Mouse (Mus musculus) right cerebral cortex, postnatal 25 days (tissue): ENCODE measurements around the gene Gm19426.

Experiments used
- DNase-seq: peaks from one replicate; pipeline ENCODE4 v3.0.0; 2022

Gm19426 gene

GRCm38 (mm10) chr2:84743561-84743960, at the start of gene Gm19426:
Gene Gm19426, minus strand, starts transcription at chr2:84743655.
- peak; percentile 66 for DNase-seq

- no peak for DNase-seq
Observed at GRCm38 (mm10) chr2:84793154-84793553, 49.7 kb upstream of the Gm19426 start.

GRCm38 (mm10) chr2:84792516-84792915, 49.1 kb upstream of the Gm19426 start:
- no peak for DNase-seq

- no peak for DNase-seq
Observed at GRCm38 (mm10) chr2:84790418-84790817, 47.0 kb upstream of the Gm19426 start.

GRCm38 (mm10) chr2:84788316-84788715, 44.9 kb upstream of the Gm19426 start:
- no peak for DNase-seq

- no peak for DNase-seq
Observed at GRCm38 (mm10) chr2:84783840-84784566, 40.5 kb upstream of the Gm19426 start.

- no peak for DNase-seq
Observed at GRCm38 (mm10) chr2:84783315-84783714, 39.9 kb upstream of the Gm19426 start.

GRCm38 (mm10) chr2:84779210-84779609, 35.8 kb upstream of the Gm19426 start:
- DNase-seq: no peak

GRCm38 (mm10) chr2:84777706-84778105, 34.3 kb upstream of the Gm19426 start:
- DNase-seq: no peak

GRCm38 (mm10) chr2:84775665-84776064, 32.2 kb upstream of the Gm19426 start:
- DNase-seq: no peak

- no peak for DNase-seq
Observed at GRCm38 (mm10) chr2:84775241-84775640, 31.8 kb upstream of the Gm19426 start, which contains the start of gene Serping1. Gene Serping1, minus strand, starts transcription at chr2:84775444.

- no peak for DNase-seq
Observed at GRCm38 (mm10) chr2:84774751-84775150, 31.3 kb upstream of the Gm19426 start.

GRCm38 (mm10) chr2:84773195-84773594, 29.7 kb upstream of the Gm19426 start:
- no peak for DNase-seq

- no peak for DNase-seq
Observed at GRCm38 (mm10) chr2:84772454-84772853, 29.0 kb upstream of the Gm19426 start.

- no peak for DNase-seq
Observed at GRCm38 (mm10) chr2:84770501-84770900, 27.0 kb upstream of the Gm19426 start.

- DNase-seq: no peak
Observed at GRCm38 (mm10) chr2:84762818-84763217, 19.4 kb upstream of the Gm19426 start.

GRCm38 (mm10) chr2:84762295-84762694, 18.8 kb upstream of the Gm19426 start:
- no peak for DNase-seq

- no peak for DNase-seq
Observed at GRCm38 (mm10) chr2:84761840-84762239, 18.4 kb upstream of the Gm19426 start.

GRCm38 (mm10) chr2:84761309-84761708, 17.9 kb upstream of the Gm19426 start:
- no peak for DNase-seq

GRCm38 (mm10) chr2:84760777-84761176, 17.3 kb upstream of the Gm19426 start:
- no peak for DNase-seq

- no peak for DNase-seq
Observed at GRCm38 (mm10) chr2:84758542-84759127, 15.2 kb upstream of the Gm19426 start.

GRCm38 (mm10) chr2:84757026-84757682, 13.7 kb upstream of the Gm19426 start:
- DNase-seq: no peak

- DNase-seq: no peak
Observed at GRCm38 (mm10) chr2:84756245-84756644, 12.8 kb upstream of the Gm19426 start.

- no peak for DNase-seq
Observed at GRCm38 (mm10) chr2:84750115-84750514, 6.7 kb upstream of the Gm19426 start.
